Mouse (Mus musculus): ENCODE results near the gene Il1rl1.

DNA sequence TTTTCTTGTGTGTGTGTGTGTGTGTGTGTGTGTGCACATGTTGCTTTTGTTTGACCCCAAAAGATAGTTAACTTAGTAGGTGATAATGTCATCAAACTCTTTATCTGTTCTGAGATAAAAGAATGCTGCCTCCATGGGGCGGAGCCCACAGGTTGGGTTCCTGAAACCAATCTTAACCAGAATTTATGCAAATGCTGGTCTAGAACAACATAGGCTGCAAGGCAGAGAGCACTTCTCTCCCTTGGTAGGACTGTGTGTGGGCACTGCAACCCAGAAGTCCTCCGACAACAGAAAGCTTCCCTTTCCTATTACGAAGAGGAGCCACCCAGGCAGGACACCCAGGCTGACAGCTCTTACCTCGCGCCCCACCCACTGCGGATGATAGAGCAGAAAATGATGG lies 29.7 kb upstream of the Il1rl1 start:
- no peak for TF ChIP-seq CTCF (IDR thresholded peaks at IDR 0.05; ENCODE audit: extremely low read depth, insufficient read length, insufficient replicate concordance, low read depth, low read length)
- TF ChIP-seq POLR2A (IDR thresholded peaks at IDR 0.05; ENCODE audit: low read depth, low read length): no peak
